Mouse (Mus musculus) ES-Bruce4 (cell line): Measurements from ENCODE around the gene Lrrc20.

Experiments
- CTCF ChIP-seq: IDR thresholded peaks from one replicate; pipeline ENCODE4 v1.8.1; 2011; ENCODE audit warnings: low read depth, low read length
- EP300 ChIP-seq: IDR thresholded peaks from 2 replicates; pipeline ENCODE4 v1.6.1; 2011; ENCODE audit warnings: low read depth, low read length; ENCODE audit not compliant: insufficient read depth
- POLR2A ChIP-seq: IDR thresholded peaks from one replicate; pipeline ENCODE4 v1.8.1; 2011; ENCODE audit warnings: low read length; ENCODE audit not compliant: insufficient read depth

DNA sequence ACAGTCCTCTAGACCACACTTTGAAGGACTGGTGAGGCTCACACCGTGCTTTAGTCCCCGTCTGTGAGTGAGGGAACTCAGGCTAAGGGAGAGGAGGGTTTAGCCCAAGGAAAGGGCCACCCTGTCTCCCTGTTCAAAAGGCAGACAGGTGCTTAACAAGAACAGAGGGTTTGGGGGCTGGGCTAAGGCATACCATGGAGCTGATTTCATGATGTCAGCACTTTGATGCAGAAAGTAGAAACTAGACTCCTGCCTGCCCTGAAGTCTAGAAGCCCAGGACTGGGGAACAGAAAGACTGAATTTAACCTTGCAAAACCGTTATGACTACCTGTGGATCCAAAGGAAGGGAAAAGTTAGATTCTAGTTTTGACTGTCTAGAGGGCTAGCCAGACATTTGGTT is 18.4 kb upstream of the Lrrc20 start:
- TF ChIP-seq POLR2A = no peak
- TF ChIP-seq CTCF = no peak
- no peak for TF ChIP-seq EP300
